Mouse (Mus musculus): ENCODE measurements around the gene Lrrc8c.

Lrrc8c gene

GRCm38 (mm10) chr5:105557346-105557745 is 38.2 kb downstream of the Lrrc8c start:
- DNase-seq (ENCODE audit: low spot score) = no peak

GRCm38 (mm10) chr5:105557777-105558240 is 38.6 kb downstream of the Lrrc8c start:
- DNase-seq (ENCODE audit: low spot score) = no peak

- DNase-seq (ENCODE audit: low spot score) = no peak
Observed at GRCm38 (mm10) chr5:105558517-105558916, 39.3 kb downstream of the Lrrc8c start.

- no peak for DNase-seq (ENCODE audit: low spot score)
Observed at GRCm38 (mm10) chr5:105561926-105562325, 42.7 kb downstream of the Lrrc8c start.

DNA sequence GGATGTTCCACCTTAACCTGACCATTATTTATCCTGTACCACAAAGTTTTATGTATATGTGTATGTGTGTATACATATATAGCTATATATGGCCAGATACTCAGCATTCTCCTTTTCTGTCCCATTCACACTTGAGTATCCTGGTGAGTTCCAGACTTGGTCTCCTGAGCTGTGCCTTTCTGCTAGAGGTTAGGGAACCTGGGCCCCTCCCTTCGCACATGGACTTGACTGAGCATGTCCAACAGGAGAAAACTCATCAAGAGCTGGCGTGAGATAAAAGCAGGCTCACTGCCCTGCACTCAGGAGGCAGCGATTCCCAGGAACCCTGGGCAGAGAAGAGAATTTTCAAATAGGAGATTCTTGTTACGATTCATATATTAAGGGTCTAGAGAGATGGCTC is 45.6 kb downstream of the Lrrc8c start:
- no peak for DNase-seq (ENCODE audit: low spot score)

- DNase-seq (ENCODE audit: low spot score) = no peak
Observed at GRCm38 (mm10) chr5:105565824-105566223, 46.6 kb downstream of the Lrrc8c start.

DNA sequence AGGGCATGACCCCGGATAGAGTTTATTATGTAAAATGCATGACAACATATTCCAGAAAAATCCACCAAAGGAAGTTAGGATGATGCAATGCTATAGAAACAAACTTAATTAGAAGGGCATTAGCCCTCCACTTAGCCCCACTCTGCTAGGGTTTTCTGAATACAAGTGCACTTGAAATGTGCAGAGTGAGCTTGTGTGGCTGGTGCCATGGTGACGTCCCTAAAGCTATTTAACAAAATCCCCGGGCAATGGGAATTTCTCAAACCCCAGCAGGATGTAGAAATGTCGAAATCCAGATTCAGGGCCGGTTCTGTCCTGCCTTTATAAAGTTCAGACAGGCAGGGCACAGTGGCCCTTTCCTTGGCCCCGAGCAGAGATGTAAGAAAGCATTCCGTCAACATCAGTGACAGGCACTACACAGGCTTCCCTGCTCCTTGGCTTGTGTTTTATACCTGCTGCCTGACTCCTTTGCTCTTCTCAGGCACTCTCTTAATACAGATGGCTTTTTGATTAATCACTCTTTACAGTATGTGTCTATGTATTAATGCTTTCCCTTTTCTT is 47.7 kb downstream of the Lrrc8c start:
- DNase-seq (ENCODE audit: low spot score) = no peak

DNA sequence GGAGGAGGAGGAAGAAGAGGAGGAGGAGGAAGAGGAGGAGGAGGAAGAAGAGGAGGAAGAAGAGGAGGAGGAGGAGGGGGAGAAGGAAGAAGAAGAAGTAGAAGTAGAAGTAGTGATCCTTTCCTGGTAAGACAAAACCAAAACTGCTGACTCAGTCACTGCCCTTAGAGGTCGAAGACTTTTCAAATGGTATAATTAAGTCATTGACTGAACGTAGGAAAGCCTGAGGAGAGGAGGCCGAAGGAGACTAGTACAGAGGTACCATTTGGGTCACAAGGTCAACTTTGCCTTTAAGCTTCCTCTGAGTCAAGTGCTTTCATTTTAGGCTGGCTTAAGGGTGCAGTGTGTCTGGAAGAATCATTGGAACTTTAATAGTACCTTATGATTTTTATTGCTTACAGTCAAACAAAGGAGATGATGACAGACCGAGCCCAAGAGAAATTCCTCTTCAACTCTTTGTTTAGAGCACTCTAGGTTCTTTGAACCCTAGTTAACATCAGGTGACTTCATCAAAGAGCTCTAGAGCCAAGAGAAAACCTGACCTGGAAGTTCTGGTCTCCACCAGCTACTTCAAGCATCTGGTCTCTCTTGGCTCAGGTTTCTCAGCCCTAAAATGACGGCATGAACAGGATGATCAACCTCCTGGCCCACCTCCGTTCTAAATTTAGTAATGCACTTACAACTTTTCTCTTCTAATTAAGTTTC is 49.0 kb downstream of the Lrrc8c start:
- DNase-seq (ENCODE audit: low spot score) = no peak

DNA sequence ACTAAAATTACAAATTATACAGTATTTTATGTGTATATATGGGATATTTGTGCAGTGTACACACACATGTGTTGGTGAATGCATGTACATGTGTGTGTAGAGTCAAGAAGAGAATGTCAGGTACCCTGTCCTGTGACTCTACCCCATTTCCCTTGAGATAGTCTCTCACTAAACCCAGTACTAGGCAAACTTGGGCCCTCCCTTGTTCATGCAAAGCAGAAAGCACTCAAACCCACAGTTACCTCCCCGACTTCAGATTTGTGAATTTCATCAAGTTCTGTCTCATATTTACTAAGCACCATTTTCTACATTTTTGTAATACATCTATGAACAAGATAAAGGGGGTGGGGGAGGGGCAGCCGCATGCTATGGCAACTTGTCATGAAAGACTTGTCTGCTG is 50.0 kb downstream of the Lrrc8c start:
- DNase-seq (ENCODE audit: low spot score) = no peak

- DNase-seq (ENCODE audit: low spot score) = no peak
Observed at GRCm38 (mm10) chr5:105572160-105572692, 53.0 kb downstream of the Lrrc8c start.

- DNase-seq (ENCODE audit: low spot score) = no peak
Observed at GRCm38 (mm10) chr5:105572876-105573275, 53.7 kb downstream of the Lrrc8c start.

DNA sequence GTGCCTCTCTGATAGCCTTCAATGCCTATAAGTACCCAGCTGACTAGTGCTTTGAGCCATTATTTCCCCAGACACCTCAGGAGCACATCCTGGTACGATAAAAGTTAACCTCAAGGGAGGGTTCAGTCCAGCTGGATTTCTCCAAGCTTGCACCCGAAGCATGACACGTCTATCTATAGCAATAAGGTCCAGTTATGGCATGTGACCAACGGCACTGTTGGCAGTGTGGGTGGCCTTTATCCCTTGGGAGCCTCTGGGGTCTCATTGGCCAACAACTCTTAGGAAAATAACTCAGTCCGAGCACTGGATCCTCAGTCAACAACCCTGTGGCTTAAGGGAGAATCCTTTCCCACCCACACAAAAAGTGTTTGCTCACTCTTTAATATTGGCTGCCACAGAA is 55.6 kb downstream of the Lrrc8c start:
- DNase-seq (ENCODE audit: low spot score) = no peak

DNA sequence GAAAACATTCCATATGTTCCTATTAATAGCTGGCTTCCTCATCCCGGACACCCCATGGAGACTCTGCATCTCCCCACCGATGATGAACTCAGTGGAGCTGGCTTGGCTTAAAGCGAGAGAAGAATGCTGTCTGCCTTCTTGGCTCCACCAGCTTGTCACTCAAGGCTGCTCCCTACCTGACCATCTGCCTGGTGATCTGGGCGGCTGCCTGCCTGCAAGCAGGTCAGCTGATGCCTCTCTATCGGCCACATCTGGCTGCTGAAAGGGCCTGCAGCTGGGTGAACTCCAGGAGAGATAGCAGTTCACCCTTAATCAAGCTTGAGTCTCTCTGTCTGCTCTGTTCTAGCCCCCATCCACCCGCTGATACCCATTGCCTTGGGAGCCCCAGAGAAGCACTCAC is 56.7 kb downstream of the Lrrc8c start:
- no peak for DNase-seq (ENCODE audit: low spot score)

DNA sequence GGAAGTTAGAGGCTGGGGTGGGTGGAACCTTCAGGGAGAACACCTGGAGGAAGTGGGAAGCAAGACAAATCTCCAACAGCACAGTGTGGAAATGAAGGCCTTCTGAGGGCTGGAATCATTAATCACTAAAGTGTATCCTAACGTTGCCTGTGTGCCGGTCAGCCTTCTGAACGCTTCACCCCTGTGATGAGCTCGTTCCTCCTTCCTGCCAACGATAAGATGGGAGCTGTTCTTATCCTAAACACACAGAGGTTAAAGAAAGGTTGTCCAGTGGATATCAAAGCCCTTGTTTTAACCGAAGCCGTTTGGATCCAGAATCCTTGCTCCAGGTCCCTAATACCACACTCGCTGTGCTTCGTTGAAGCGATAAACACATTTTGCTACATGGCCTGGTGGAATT is 61.7 kb downstream of the Lrrc8c start:
- no peak for DNase-seq (ENCODE audit: low spot score)

- DNase-seq (ENCODE audit: low spot score) = no peak
Observed at GRCm38 (mm10) chr5:105585929-105586328, 66.7 kb downstream of the Lrrc8c start.

GRCm38 (mm10) chr5:105586655-105587054 is 67.5 kb downstream of the Lrrc8c start:
- DNase-seq (ENCODE audit: low spot score) = no peak

DNA sequence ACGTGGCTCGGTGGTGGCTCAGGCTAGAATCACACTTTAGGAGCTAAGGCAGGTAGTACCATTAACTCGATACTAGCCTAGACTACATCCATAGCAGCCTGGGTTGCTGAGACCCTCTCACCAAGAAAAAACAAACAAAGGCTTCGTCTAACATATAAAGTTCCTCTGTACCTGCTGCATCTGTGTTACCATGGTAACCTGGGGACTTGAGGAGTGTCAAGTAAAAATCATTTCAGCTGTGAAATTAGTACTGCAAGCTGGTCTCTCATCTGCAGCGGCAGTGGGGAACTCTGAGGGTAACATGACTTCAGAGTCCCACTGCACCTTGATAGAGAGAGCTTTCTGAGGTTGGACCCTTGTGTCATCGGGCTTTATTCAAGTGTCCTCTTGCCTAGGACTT is 68.3 kb downstream of the Lrrc8c start:
- DNase-seq (ENCODE audit: low spot score) = no peak

DNA sequence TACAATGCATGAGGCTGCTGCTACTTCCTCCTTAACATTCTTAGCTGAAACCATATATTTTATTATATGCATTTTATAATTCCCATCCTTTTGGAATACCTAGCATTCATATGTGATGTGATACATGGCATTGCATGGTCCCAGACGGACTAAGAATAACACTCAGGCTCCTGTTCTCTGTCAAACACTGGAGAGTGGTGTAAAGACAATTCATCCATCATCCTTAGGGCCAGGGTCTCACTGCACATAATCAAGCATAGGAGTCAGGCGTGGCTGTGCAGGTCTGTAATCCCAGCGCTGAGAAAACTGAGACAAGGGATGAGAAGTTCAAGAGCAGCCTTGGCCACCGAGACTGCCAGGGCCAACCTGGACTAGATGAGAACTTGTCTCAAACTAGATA is 69.5 kb downstream of the Lrrc8c start:
- DNase-seq (ENCODE audit: low spot score) = no peak

GRCm38 (mm10) chr5:105589119-105589518 is 69.9 kb downstream of the Lrrc8c start:
- peak; percentile 17 for DNase-seq (ENCODE audit: low spot score)

- no peak for DNase-seq (ENCODE audit: low spot score)
Observed at GRCm38 (mm10) chr5:105592396-105592795, 73.2 kb downstream of the Lrrc8c start.

DNA sequence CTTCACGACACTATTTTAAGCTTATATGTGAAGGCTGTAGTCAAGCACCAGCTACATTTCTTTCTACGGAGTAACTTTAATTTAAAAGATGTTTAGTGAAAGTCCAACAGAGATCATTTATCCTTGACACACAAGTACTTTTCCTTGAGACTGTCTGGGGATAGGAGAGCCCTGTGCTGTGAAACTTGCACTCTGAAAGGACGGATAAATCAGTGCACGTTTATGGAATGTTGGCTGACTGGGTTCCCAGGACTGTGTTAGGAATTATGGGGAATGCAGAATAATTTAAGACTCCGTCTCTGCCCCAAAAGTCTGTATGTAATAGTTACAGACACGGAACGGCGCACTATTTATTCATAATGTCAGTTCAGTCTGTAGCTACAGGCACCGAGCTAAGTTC is 74.4 kb downstream of the Lrrc8c start:
- DNase-seq (ENCODE audit: low spot score) = no peak

DNA sequence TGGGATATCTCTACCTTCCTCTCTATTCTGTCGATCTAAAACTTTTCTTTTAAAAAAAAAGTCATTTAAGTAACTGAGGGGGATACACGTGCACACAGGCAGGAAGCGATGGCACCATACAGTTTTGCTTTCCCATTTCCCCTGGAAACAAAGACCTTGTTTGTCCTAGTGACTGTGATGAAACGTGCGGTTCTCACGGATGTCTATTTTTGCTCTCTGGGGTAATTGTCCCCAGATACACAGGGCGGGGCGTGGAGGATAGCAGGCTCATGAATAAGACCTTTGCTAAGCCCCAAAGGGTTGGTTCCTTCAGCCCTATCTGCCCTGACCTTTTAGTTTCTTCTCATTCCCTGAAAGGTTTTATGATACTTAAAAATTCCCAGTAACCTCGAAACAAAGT is 79.7 kb downstream of the Lrrc8c start:
- peak; percentile 63 for DNase-seq (ENCODE audit: low spot score)

GRCm38 (mm10) chr5:105599315-105599714 is 80.1 kb downstream of the Lrrc8c start:
- no peak for DNase-seq (ENCODE audit: low spot score)

- no peak for DNase-seq (ENCODE audit: low spot score)
Observed at GRCm38 (mm10) chr5:105600998-105601397, 81.8 kb downstream of the Lrrc8c start.

All from T-cell, adult 2 months (primary cell).